Mouse (Mus musculus): Measurements from ENCODE around the gene Mark3. TPM values are rescaled to one million over a fixed set of nuclear protein-coding genes. Genes with fewer than 3 reads are reported as not detected.

Gene Mark3
- polyA plus RNA-seq, 2 experiments, result 18.0 to 24.6 TPM

DNA sequence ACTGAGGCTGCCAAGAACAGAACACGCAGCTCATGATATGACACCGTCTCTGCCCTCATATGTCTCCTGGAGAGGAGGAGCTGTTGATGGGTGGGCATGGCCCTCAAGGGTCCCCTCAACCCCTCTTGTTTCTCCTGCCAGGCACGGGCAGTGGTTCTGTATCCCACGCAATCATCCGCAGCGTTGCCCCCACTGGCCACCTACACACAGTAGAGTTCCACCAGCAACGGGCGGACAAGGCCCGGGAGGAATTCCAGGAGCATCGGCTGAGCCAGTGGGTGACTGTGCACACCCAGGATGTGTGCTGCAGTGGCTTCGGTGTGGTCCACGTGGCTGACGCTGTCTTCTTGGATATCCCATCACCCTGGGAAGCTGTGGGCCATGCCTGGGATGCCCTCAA is 106.3 kb downstream of the Mark3 start:
- DNase-seq (ENCODE audit: low read depth in 3 of 3, low spot score in 3 of 3) (no peak), ATAC-seq (ENCODE audit: insufficient read depth) (no peak)
- Histone ChIP-seq H3K9ac (replicated peaks) (no peak overlapping the region), H3K4me1 (replicated peaks; ENCODE audit: control insufficient read depth in 2 of 2, insufficient read depth in 2 of 2, low read length in 1 of 2) (peaks cover 8 to 9% of the 10 kb centered on the region in 2 experiments; a peak in 3 of 4 replicates), H3K27me3 (ENCODE audit: control insufficient read depth, insufficient read depth, low read length) (no peaks in the 10 kb centered on the region), H3K27ac (no peak overlapping the region), H3K9me3 (ENCODE audit: control insufficient read depth, low read length) (no peaks in the 10 kb centered on the region), H3K4me2 (ENCODE audit: low read depth) (no peak overlapping the region), H3K4me3 (ENCODE audit: insufficient read depth in 1 of 2, low read depth in 2 of 2, low read length in 2 of 2) (no peak overlapping the region), H3K36me3 (replicated peaks; ENCODE audit: control insufficient read depth, insufficient read depth, low read depth) (no peaks in the 10 kb centered on the region)
- 86% methylated on average over 13 of the region's 13 CpGs for WGBS (ENCODE audit: insufficient replicate concordance)
- TF ChIP-seq CTCF (IDR thresholded peaks at IDR 0.05; ENCODE audit: low read depth) (no peak), EP300 (IDR thresholded peaks at IDR 0.05; ENCODE audit: low read depth) (no peak)

DNA sequence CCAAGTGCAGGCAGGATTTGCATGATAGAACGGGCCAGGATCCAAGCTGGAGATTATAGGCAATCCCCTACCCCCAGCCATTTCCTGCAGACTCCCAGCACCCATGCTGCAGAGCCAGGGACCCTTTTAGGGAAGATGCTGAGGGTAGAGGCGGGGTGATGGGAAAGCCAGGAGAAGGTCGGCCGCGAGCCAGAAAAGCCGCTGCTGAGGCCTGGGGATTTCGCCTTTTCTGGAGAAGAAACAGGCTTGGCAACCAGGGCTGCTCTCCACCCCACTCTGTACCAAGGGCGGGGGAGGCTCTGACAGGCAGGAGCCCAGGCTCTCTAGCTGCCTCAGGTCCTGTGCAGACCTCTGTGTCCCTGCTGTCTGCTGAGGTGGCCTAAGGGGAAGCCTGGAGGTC is 107.0 kb downstream of the Mark3 start:
- no peaks in the 10 kb centered on the region for H3K27me3 ChIP-seq (ENCODE audit: control insufficient read depth, insufficient read depth, low read length)
- ATAC-seq (ENCODE audit: insufficient read depth) (no peak), DNase-seq (ENCODE audit: low read depth in 3 of 3, low spot score in 3 of 3) (no peak)
- no peaks in the 10 kb centered on the region for H3K36me3 ChIP-seq (replicated peaks; ENCODE audit: control insufficient read depth, insufficient read depth, low read depth)
- no peak overlapping the region for H3K9ac ChIP-seq (replicated peaks)
- H3K27ac ChIP-seq, result no peak overlapping the region
- WGBS (ENCODE audit: insufficient replicate concordance), result 66% methylated on average over 8 of the region's 8 CpGs
- H3K4me2 ChIP-seq (ENCODE audit: low read depth), result no peak overlapping the region
- H3K4me3 ChIP-seq (ENCODE audit: insufficient read depth in 1 of 2, low read depth in 2 of 2, low read length in 2 of 2), result no peak overlapping the region
- TF ChIP-seq EP300 (IDR thresholded peaks at IDR 0.05; ENCODE audit: low read depth), result no peak
- TF ChIP-seq CTCF (IDR thresholded peaks at IDR 0.05; ENCODE audit: low read depth), result no peak
- H3K9me3 ChIP-seq (ENCODE audit: control insufficient read depth, low read length), result no peaks in the 10 kb centered on the region
- peaks cover 8 to 9% of the 10 kb centered on the region in 2 experiments; a peak in 3 of 4 replicates for H3K4me1 ChIP-seq (replicated peaks; ENCODE audit: control insufficient read depth in 2 of 2, insufficient read depth in 2 of 2, low read length in 1 of 2)

GRCm38 (mm10) chr12:111682003-111682402 is 107.7 kb downstream of the Mark3 start:
- Histone ChIP-seq H3K9ac (replicated peaks) (no peak overlapping the region), H3K36me3 (replicated peaks; ENCODE audit: control insufficient read depth, insufficient read depth, low read depth) (no peaks in the 10 kb centered on the region), H3K4me3 (ENCODE audit: insufficient read depth in 1 of 2, low read depth in 2 of 2, low read length in 2 of 2) (no peak overlapping the region), H3K27ac (no peak overlapping the region), H3K4me2 (ENCODE audit: low read depth) (no peak overlapping the region), H3K4me1 (replicated peaks; ENCODE audit: control insufficient read depth in 2 of 2, insufficient read depth in 2 of 2, low read length in 1 of 2) (peaks cover 8 to 9% of the 10 kb centered on the region in 2 experiments; a peak in 3 of 4 replicates), H3K27me3 (ENCODE audit: control insufficient read depth, insufficient read depth, low read length) (no peaks in the 10 kb centered on the region), H3K9me3 (ENCODE audit: control insufficient read depth, low read length) (no peaks in the 10 kb centered on the region)
- no peak for DNase-seq (ENCODE audit: low read depth in 3 of 3, low spot score in 3 of 3)
- TF ChIP-seq CTCF (IDR thresholded peaks at IDR 0.05; ENCODE audit: low read depth), result no peak
- no peak for TF ChIP-seq EP300 (IDR thresholded peaks at IDR 0.05; ENCODE audit: low read depth)
- WGBS (ENCODE audit: insufficient replicate concordance), result 66% methylated on average over 5 of the region's 5 CpGs
- ATAC-seq (ENCODE audit: insufficient read depth), result no peak

- Histone ChIP-seq H3K36me3 (replicated peaks; ENCODE audit: control insufficient read depth, insufficient read depth, low read depth) (no peaks in the 10 kb centered on the region), H3K9me3 (ENCODE audit: control insufficient read depth, low read length) (no peaks in the 10 kb centered on the region), H3K4me3 (ENCODE audit: insufficient read depth in 1 of 2, low read depth in 2 of 2, low read length in 2 of 2) (no peak overlapping the region), H3K27me3 (ENCODE audit: control insufficient read depth, insufficient read depth, low read length) (no peaks in the 10 kb centered on the region), H3K9ac (replicated peaks) (no peak overlapping the region), H3K27ac (no peak overlapping the region), H3K4me2 (ENCODE audit: low read depth) (no peak overlapping the region), H3K4me1 (replicated peaks; ENCODE audit: control insufficient read depth in 2 of 2, insufficient read depth in 2 of 2, low read length in 1 of 2) (peaks cover 3 to 4% of the 10 kb centered on the region in 2 experiments; a peak in 1 of 4 replicates)
- WGBS (ENCODE audit: insufficient replicate concordance), result 65% methylated on average over 5 of the region's 5 CpGs
- TF ChIP-seq CTCF (IDR thresholded peaks at IDR 0.05; ENCODE audit: low read depth), result no peak
- no peak for TF ChIP-seq EP300 (IDR thresholded peaks at IDR 0.05; ENCODE audit: low read depth)
- no peak for ATAC-seq (ENCODE audit: insufficient read depth)
- DNase-seq (ENCODE audit: low read depth in 3 of 3, low spot score in 3 of 3), result no peak
Observed at GRCm38 (mm10) chr12:111682806-111683205, 108.5 kb downstream of the Mark3 start.

- TF ChIP-seq CTCF (IDR thresholded peaks at IDR 0.05; ENCODE audit: low read depth) (no peak), EP300 (IDR thresholded peaks at IDR 0.05; ENCODE audit: low read depth) (no peak)
- 51% methylated on average over 4 of the region's 4 CpGs for WGBS (ENCODE audit: insufficient replicate concordance)
- Histone ChIP-seq H3K9me3 (ENCODE audit: control insufficient read depth, low read length) (no peaks in the 10 kb centered on the region), H3K27ac (no peak overlapping the region), H3K4me2 (ENCODE audit: low read depth) (no peak overlapping the region), H3K4me3 (ENCODE audit: insufficient read depth in 1 of 2, low read depth in 2 of 2, low read length in 2 of 2) (no peak overlapping the region), H3K27me3 (ENCODE audit: control insufficient read depth, insufficient read depth, low read length) (no peaks in the 10 kb centered on the region), H3K9ac (replicated peaks) (no peak overlapping the region), H3K4me1 (replicated peaks; ENCODE audit: control insufficient read depth in 2 of 2, insufficient read depth in 2 of 2, low read length in 1 of 2) (no peaks in the 10 kb centered on the region), H3K36me3 (replicated peaks; ENCODE audit: control insufficient read depth, insufficient read depth, low read depth) (no peaks in the 10 kb centered on the region)
- no peak for ATAC-seq (ENCODE audit: insufficient read depth)
- no peak for DNase-seq (ENCODE audit: low read depth in 3 of 3, low spot score in 3 of 3)
Observed at GRCm38 (mm10) chr12:111686390-111686789, 112.1 kb downstream of the Mark3 start.

Measured in liver, embryonic 14.5 days (tissue).